In genomic region chr9:78296089-78296488, GRCm38 (mm10) we compare ENCODE assay signal across 10 mouse cellular contexts. TPM values are rescaled to one million over a fixed set of nuclear protein-coding genes. Genes with fewer than 3 reads are reported as not detected.
DNase-seq lines count a peak whose midpoint lies in the region; ATAC-seq and TF ChIP-seq lines count a peak whose summit lies in the region.
"Not testable (repeated sequence)": the region's sequence is repeated elsewhere in the genome, so short reads cannot be mapped to it uniquely, and the experiment has no call there.
"Had no signal": no experiment of that assay in that cellular context is flagged by ENCODE, and none has a peak within 500 bp of the region (broad histone marks: within the 10 kb centered on the region; RNA-seq: fewer than 3 reads in every experiment).

No protein-coding gene starts in this region.

- H3K9me3 ChIP-seq in intestine, embryonic 14.5 days (ENCODE audit: control insufficient read depth, low read length); limb, embryonic 11.5 days (ENCODE audit: control insufficient read depth, low read length); midbrain, postnatal 0 days (ENCODE audit: low read length): not testable (repeated sequence)

- peak; percentile 78 for DNase-seq in 3T3-L1 (ENCODE audit: low read depth, low spot score)
- DNase-seq in adrenal gland, adult (ENCODE audit: inconsistent age in 2 of 2, low spot score in 1 of 2): peak; percentile 26 to 67
- peak; percentile 56 to 60 for DNase-seq in cerebellum, postnatal 14 days
- peak; percentile 6 to 9 for DNase-seq in frontal cortex, postnatal 25 days (ENCODE audit: low spot score in 2 of 2)
- DNase-seq in intestine, embryonic 14.5 days (ENCODE audit: low spot score): peak; percentile 87
- DNase-seq in limb, embryonic 11.5 days (ENCODE audit: low spot score): peak; percentile 81
- peak; percentile 43 for DNase-seq in midbrain, postnatal 0 days (ENCODE audit: low spot score)
- DNase-seq in spleen, adult 12 weeks (ENCODE audit: low spot score): peak; percentile 17

- H3K4me3 ChIP-seq in intestine, embryonic 14.5 days (ENCODE audit: low read depth, low read length); limb, embryonic 11.5 days (ENCODE audit: low read depth, low read length); midbrain, postnatal 0 days (ENCODE audit: low read depth, low read length): not testable (repeated sequence)

- WGBS in intestine, embryonic 14.5 days: 13% methylated on average over 6 of the region's 6 CpGs
- 13% methylated on average over 6 of the region's 6 CpGs for WGBS in limb, embryonic 11.5 days
- 12% methylated on average over 6 of the region's 6 CpGs for WGBS in midbrain, postnatal 0 days

- H3K27me3 ChIP-seq in intestine, embryonic 14.5 days (replicated peaks; ENCODE audit: control insufficient read depth, insufficient read depth, low read length); limb, embryonic 11.5 days (ENCODE audit: control insufficient read depth, insufficient read depth, low read length); midbrain, postnatal 0 days (ENCODE audit: insufficient read depth, low read length): not testable (repeated sequence)

- ATAC-seq in intestine, embryonic 14.5 days (replicated peaks; ENCODE audit: low FRiP score, low TSS enrichment, low read depth): 0 out of 2 replicates have a peak, but pooled peaks have one; percentile 50
- ATAC-seq in limb, embryonic 11.5 days (ENCODE audit: insufficient number of reproducible peaks, low FRiP score, low TSS enrichment, low read depth): not testable (repeated sequence)
- ATAC-seq in midbrain, postnatal 0 days (ENCODE audit: low FRiP score): peak; percentile 27; the same call in 1 of the 2 replicates

- H3K4me2 ChIP-seq in intestine, embryonic 14.5 days (ENCODE audit: low read length); limb, embryonic 11.5 days (ENCODE audit: low read depth, severe bottlenecking); midbrain, postnatal 0 days (ENCODE audit: low read depth, low read length, poor library complexity, severe bottlenecking): not testable (repeated sequence)

- not testable (repeated sequence) for H3K36me3 ChIP-seq in intestine, embryonic 14.5 days (ENCODE audit: control insufficient read depth, insufficient read depth, low read length); limb, embryonic 11.5 days (ENCODE audit: control insufficient read depth, insufficient read depth, low read length); midbrain, postnatal 0 days (ENCODE audit: insufficient read depth, low read length)

- not testable (repeated sequence) for H3K27ac ChIP-seq in intestine, embryonic 14.5 days (ENCODE audit: low read depth); limb, embryonic 11.5 days (replicated peaks; ENCODE audit: low read depth, low read length); midbrain, postnatal 0 days (ENCODE audit: low read depth, low read length)

- H3K4me1 ChIP-seq in intestine, embryonic 14.5 days (replicated peaks; ENCODE audit: control insufficient read depth, insufficient read depth, low read length); limb, embryonic 11.5 days (ENCODE audit: control insufficient read depth, insufficient read depth, low read length); midbrain, postnatal 0 days (ENCODE audit: insufficient read depth, low read length): not testable (repeated sequence)

- peak; percentile 79 for TF ChIP-seq CTCF in midbrain, postnatal 0 days (IDR thresholded peaks at IDR 0.05)

- H3K9ac ChIP-seq in intestine, embryonic 14.5 days (ENCODE audit: low read length); limb, embryonic 11.5 days (ENCODE audit: low read length); midbrain, postnatal 0 days (replicated peaks; ENCODE audit: low read length, poor library complexity, severe bottlenecking): not testable (repeated sequence)

RNA-seq across cellular contexts. Expression of gene Gm10639, which starts 6.4 kb away (rescaled TPM):
- not detected in 2 replicates for polyA plus RNA-seq in intestine, embryonic 14.5 days (2014; fragmentation: Nextera tagmentation; extraction: Ambion mirVana)
- polyA plus RNA-seq in limb, embryonic 11.5 days (2014; fragmentation: Nextera tagmentation; extraction: Ambion mirVana): not detected in 2 replicates
- total RNA-seq in midbrain, postnatal 0 days (2014; rRNA removed): not detected in 2 replicates
- not detected in 2 replicates for polyA plus RNA-seq in midbrain, postnatal 0 days (2015; fragmentation: Nextera tagmentation; extraction: Ambion mirVana)
- polyA plus RNA-seq: midbrain, embryonic 16.5 days had no signal

RNA-seq across cellular contexts. Expression of gene Omt2a, which starts 18.5 kb away (rescaled TPM):
- not detected in 2 replicates for polyA plus RNA-seq in intestine, embryonic 14.5 days (2014; fragmentation: Nextera tagmentation; extraction: Ambion mirVana)
- polyA plus RNA-seq in limb, embryonic 11.5 days (2014; fragmentation: Nextera tagmentation; extraction: Ambion mirVana): not detected in 2 replicates
- not detected in 2 replicates for total RNA-seq in midbrain, postnatal 0 days (2014; rRNA removed)
- not detected in 2 replicates for polyA plus RNA-seq in midbrain, postnatal 0 days (2015; fragmentation: Nextera tagmentation; extraction: Ambion mirVana)
- total RNA-seq: gastrocnemius, adult 8-10 months had no signal
- polyA plus RNA-seq: midbrain, embryonic 16.5 days had no signal

RNA-seq across cellular contexts. Expression of gene Omt2b, which starts 31.3 kb away (rescaled TPM):
- not detected in 2 replicates for polyA plus RNA-seq in intestine, embryonic 14.5 days (2014; fragmentation: Nextera tagmentation; extraction: Ambion mirVana)
- not detected in 2 replicates for polyA plus RNA-seq in limb, embryonic 11.5 days (2014; fragmentation: Nextera tagmentation; extraction: Ambion mirVana)
- total RNA-seq in midbrain, postnatal 0 days (2014; rRNA removed): not detected in 2 replicates
- polyA plus RNA-seq in midbrain, postnatal 0 days (2015; fragmentation: Nextera tagmentation; extraction: Ambion mirVana): not detected in 2 replicates
- total RNA-seq: gastrocnemius, adult 8-10 months had no signal
- polyA plus RNA-seq: midbrain, embryonic 16.5 days had no signal

RNA-seq across cellular contexts. Expression of gene Gm3776, which starts 39.2 kb away (rescaled TPM):
- 1.1 and 1.7 TPM in 2 replicates for polyA plus RNA-seq in intestine, embryonic 14.5 days (2014; fragmentation: Nextera tagmentation; extraction: Ambion mirVana)
- not detected in 2 replicates for polyA plus RNA-seq in limb, embryonic 11.5 days (2014; fragmentation: Nextera tagmentation; extraction: Ambion mirVana)
- not detected in 2 replicates for total RNA-seq in midbrain, postnatal 0 days (2014; rRNA removed)
- not detected in 2 replicates for polyA plus RNA-seq in midbrain, postnatal 0 days (2015; fragmentation: Nextera tagmentation; extraction: Ambion mirVana)
- total RNA-seq: gastrocnemius, adult 8-10 months had no signal
- polyA plus RNA-seq: midbrain, embryonic 16.5 days had no signal

RNA-seq across cellular contexts. Expression of gene Gsta2, which starts 59.5 kb away (rescaled TPM):
- 0.74 and 2.9 TPM in 2 replicates for polyA plus RNA-seq in intestine, embryonic 14.5 days (2014; fragmentation: Nextera tagmentation; extraction: Ambion mirVana)
- polyA plus RNA-seq in limb, embryonic 11.5 days (2014; fragmentation: Nextera tagmentation; extraction: Ambion mirVana): not detected in 2 replicates
- not detected in 2 replicates for total RNA-seq in midbrain, postnatal 0 days (2014; rRNA removed)
- polyA plus RNA-seq in midbrain, postnatal 0 days (2015; fragmentation: Nextera tagmentation; extraction: Ambion mirVana): not detected in 2 replicates
- total RNA-seq: gastrocnemius, adult 8-10 months had no signal
- polyA plus RNA-seq: midbrain, embryonic 16.5 days had no signal

Comparison
In these comparisons a context has a peak if more than half of its experiments do, and no peak if none do; other contexts are left out.
1. DNase-seq: peak in every context shown above with its lines; median percentile 87 in intestine, embryonic 14.5 days; 81 in limb, embryonic 11.5 days; 78 in 3T3-L1; 58 in cerebellum, postnatal 14 days; 46 in adrenal gland, adult; 43 in midbrain, postnatal 0 days; 17 in spleen, adult 12 weeks; 8 in frontal cortex, postnatal 25 days.